Mouse (Mus musculus) hindbrain, embryonic 13.5 days (tissue): ENCODE results near the gene Serpinb6b. TPM values are rescaled to one million over a fixed set of nuclear protein-coding genes. Genes with fewer than 3 reads are reported as not detected.

Source experiments
- ATAC-seq: fragments of 200-750 bp; cut with Nextera tagmentation; 2 replicates; pipeline ENCODE4 v1.8.0; 2017; ENCODE audit warnings: moderate TSS enrichment; ENCODE audit not compliant: low FRiP score
- H3K27ac ChIP-seq: fragments of 300-500 bp; sonication (generic); 2 replicates; pipeline ENCODE4 v1.5.1; 2015; ENCODE audit warnings: inconsistent platforms, mild to moderate bottlenecking, moderate library complexity
- H3K27me3 ChIP-seq: fragments of 300-500 bp; sonication (generic); 2 replicates; pipeline ENCODE4 v1.6.1; 2015; ENCODE audit warnings: mild to moderate bottlenecking, inconsistent platforms
- H3K36me3 ChIP-seq: fragments of 300-500 bp; sonication (generic); 2 replicates; pipeline ENCODE4 v1.6.1; 2015; ENCODE audit warnings: mild to moderate bottlenecking, inconsistent platforms
- H3K4me1 ChIP-seq: fragments of 300-500 bp; sonication (generic); replicated peaks from 2 replicates; pipeline ENCODE4 v1.6.1; 2015; ENCODE audit warnings: inconsistent platforms
- H3K4me2 ChIP-seq: fragments of 300-500 bp; sonication (generic); 2 replicates; pipeline ENCODE4 v1.6.1; 2015; ENCODE audit warnings: inconsistent platforms, mild to moderate bottlenecking, moderate library complexity
- H3K4me3 ChIP-seq: fragments of 300-500 bp; sonication (generic); 2 replicates; pipeline ENCODE4 v1.5.1; 2015; ENCODE audit warnings: mild to moderate bottlenecking, inconsistent platforms
- H3K9ac ChIP-seq: fragments of 300-500 bp; sonication (generic); 2 replicates; pipeline ENCODE4 v1.6.1; 2015; ENCODE audit warnings: mild to moderate bottlenecking, inconsistent platforms
- H3K9me3 ChIP-seq: fragments of 300-500 bp; sonication (generic); 2 replicates; pipeline ENCODE4 v1.6.1; 2016; ENCODE audit warnings: inconsistent platforms
- WGBS: fragments of 180-500 bp; shearing (Covaris S2); methylation state at CpG from one replicate; pipeline ENCODE4 v1.1.7; 2015; 5-methylcytosine and 5-hydroxymethylcytosine counted together
- polyA plus RNA-seq: library from polyadenylated mRNA; unstranded; fragments of >200 nt; fragmentation: Nextera tagmentation; extraction: Ambion mirVana; gene quantifications from 2 replicates; pipeline ENCODE4 v1.2.1, GENCODE M21; 2015

Serpinb6b gene
- polyA plus RNA-seq, 1 experiment from 2014 or later = 2.0 TPM

DNA sequence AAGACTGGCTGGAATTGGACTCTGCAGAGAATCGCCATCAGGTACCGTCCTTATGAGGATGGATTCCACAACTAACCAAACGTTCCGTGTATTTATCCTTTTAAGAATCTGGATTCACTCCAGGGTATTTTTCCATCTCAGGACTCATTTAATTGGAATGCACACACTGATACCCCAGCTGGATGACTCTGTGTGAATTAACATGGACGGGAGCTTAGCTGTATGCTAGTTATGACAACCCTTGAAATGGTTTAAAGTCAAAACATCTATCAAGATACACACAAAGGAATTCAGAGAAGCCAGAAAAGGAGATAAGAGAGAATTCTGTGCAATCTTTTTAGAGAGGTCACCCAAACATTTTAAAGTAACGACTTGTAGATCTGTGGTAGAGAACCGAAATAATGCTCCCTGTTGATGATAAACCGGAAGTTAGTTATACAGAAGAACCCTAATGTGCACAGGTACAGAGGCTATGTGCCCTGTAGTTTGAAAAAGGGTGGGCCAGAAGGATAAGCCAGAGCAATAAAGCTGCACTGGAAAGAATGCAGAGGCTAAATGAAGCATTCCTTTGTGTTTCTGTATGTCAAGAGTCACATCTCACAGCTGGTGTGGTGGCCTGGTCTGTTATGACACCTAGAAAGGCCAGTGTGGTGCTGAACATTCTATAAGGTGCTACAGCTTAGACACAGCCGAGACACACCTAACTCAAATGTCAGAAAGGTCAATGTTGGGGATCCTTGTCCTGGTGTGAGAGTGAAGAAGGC lies 837 bp upstream of the Serpinb6b start:
- Histone ChIP-seq H3K4me3 (no peak overlapping the region), H3K27ac (no peak overlapping the region), H3K4me2 (no peak overlapping the region), H3K36me3 (no peaks in the 10 kb centered on the region), H3K9ac (no peak overlapping the region), H3K27me3 (no peaks in the 10 kb centered on the region), H3K9me3 (no peaks in the 10 kb centered on the region), H3K4me1 (no peaks in the 10 kb centered on the region)
- 88% methylated on average over 9 of the region's 9 CpGs for WGBS
- no peak for ATAC-seq

DNA sequence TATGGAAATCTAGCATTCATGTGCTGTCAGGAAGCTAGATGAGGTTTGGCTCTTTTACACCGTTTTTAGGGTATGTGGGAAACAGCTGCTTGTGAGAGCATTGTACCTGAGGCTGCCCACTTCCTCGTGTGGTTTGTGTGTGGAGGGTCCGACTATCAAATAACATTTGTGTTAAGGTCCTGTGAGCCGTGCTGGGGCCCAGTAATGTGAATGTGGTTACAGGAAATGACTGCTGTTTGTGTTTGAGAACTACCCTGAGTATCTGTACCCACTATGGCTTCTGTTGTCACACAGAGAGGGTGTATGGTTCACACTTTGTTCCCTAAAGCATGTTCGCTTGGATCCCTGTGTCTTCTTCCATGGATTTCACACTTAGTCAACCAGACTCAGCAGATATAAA lies 1.1 kb downstream of the Serpinb6b start:
- no peak overlapping the region for H3K27ac ChIP-seq
- no peaks in the 10 kb centered on the region for H3K9me3 ChIP-seq
- H3K4me3 ChIP-seq = no peak overlapping the region
- no peaks in the 10 kb centered on the region for H3K36me3 ChIP-seq
- H3K9ac ChIP-seq = no peak overlapping the region
- H3K27me3 ChIP-seq = no peaks in the 10 kb centered on the region
- H3K4me2 ChIP-seq = no peak overlapping the region
- WGBS = 79% methylated on average over 5 of the region's 5 CpGs
- H3K4me1 ChIP-seq = no peaks in the 10 kb centered on the region
- no peak for ATAC-seq

DNA sequence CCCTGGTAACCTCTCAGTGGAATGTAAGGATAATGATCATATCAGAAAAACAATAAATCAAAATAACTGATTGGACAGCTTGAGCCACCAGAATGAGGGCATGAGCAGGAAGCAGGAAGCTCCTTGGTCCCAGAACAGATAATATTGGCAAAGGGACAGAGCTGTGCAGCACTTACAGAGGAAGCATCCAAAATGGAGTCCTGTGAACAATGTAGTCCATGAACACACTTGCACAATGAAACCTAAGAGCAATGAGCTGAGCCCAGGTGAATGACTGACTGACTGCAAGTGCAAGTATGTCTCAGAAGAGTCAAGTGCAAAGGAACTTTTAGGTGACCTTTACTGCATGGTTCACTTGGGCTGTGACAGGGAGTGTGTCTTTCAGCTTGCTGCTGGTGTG lies 2.2 kb downstream of the Serpinb6b start:
- ATAC-seq = no peak
- H3K4me3 ChIP-seq = no peak overlapping the region
- no peaks in the 10 kb centered on the region for H3K36me3 ChIP-seq
- H3K9ac ChIP-seq = no peak overlapping the region
- no peaks in the 10 kb centered on the region for H3K9me3 ChIP-seq
- no peaks in the 10 kb centered on the region for H3K27me3 ChIP-seq
- H3K27ac ChIP-seq = no peak overlapping the region
- H3K4me1 ChIP-seq = no peaks in the 10 kb centered on the region
- H3K4me2 ChIP-seq = no peak overlapping the region

DNA sequence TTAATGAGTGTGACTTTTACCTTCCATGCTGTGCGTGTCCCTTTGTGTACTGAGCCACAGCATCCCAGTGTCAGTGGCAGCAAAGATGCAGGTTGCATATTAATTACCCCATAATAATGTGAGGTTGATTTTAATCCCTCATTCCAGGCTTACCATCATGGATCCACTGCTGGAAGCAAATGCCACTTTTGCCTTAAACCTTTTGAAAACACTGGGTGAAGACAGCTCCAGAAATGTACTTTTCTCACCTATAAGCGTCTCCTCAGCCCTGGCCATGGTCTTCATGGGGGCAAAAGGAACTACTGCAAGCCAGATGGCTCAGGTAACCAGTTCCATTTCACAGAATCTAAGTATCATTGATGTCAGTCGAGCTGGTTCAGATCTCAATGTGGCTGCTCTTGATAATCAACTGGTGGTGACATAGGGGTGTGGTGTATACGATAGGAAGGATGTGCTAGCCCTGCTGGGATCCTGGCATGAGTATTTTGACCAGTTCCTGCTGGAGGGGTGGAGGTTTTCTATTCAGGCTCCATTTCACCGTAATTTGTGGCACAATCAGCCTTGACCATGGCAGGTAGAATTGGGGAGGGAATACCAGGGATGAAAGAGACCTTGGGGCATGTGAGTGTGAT lies 3.5 kb downstream of the Serpinb6b start:
- Histone ChIP-seq H3K4me3 (no peak overlapping the region), H3K4me1 (no peaks in the 10 kb centered on the region), H3K27ac (no peak overlapping the region), H3K9me3 (no peaks in the 10 kb centered on the region), H3K36me3 (no peaks in the 10 kb centered on the region), H3K27me3 (no peaks in the 10 kb centered on the region), H3K4me2 (no peak overlapping the region), H3K9ac (no peak overlapping the region)
- 82% methylated on average over 5 of the region's 5 CpGs for WGBS
- ATAC-seq = no peak

DNA sequence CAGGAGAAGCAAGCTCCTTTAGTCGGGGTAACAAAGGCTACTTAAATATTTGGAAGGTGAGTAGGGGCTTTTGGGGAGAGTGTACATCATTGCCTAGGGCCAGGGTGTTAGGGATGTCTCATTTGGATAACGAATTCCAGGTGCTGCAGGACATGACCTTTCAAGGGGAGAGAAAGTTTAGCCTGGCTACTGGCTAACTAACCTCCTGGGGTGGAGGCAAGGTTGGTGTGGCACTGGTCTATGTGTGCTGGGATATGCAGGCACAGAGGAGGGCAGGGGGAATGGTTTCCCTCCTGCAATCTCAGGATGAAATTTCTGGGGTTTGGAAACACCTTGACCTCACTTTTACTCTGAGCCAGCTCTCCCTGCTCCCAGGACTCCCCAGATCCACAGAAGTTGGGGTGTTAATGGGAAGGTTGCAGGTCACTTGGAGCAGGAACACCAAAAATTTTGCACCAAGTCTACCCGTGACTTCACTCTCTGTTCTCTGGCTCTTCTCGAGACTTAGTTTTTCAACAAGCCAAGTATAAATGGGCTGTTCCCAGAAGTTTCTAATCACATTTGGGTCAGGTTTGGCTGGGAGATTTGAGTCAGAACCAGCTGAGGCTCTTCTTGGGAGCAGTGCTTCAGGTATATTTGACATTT lies 4.1 kb downstream of the Serpinb6b start:
- H3K9me3 ChIP-seq = no peaks in the 10 kb centered on the region
- WGBS = 83% methylated on average over 4 of the region's 4 CpGs
- no peak overlapping the region for H3K27ac ChIP-seq
- H3K4me1 ChIP-seq = no peaks in the 10 kb centered on the region
- H3K36me3 ChIP-seq = no peaks in the 10 kb centered on the region
- H3K4me3 ChIP-seq = no peak overlapping the region
- H3K4me2 ChIP-seq = no peak overlapping the region
- no peak overlapping the region for H3K9ac ChIP-seq
- H3K27me3 ChIP-seq = no peaks in the 10 kb centered on the region
- no peak for ATAC-seq

DNA sequence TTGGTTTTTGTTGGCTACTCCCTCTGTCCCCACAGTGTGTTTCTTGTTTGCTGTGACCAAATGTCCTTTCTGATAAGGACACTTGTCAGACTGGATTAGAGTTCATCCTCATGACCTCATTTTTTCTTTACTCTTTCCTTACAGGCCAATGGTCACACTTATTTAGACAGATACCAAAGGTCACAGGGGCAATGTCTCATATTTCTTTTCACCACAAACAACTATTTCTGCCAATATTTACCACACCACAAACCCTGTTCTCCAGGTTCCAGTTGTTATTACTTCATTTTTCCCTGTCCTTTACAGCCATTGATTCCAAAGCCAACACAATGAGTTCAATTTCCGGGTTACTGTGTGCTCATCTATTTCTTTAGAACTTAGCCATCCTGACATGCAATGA lies 4.6 kb downstream of the Serpinb6b start:
- 87% methylated on average over 1 of the region's 1 CpGs for WGBS
- Histone ChIP-seq H3K9me3 (no peaks in the 10 kb centered on the region), H3K27me3 (no peaks in the 10 kb centered on the region), H3K27ac (no peak overlapping the region), H3K4me2 (no peak overlapping the region), H3K4me3 (no peak overlapping the region), H3K4me1 (no peaks in the 10 kb centered on the region), H3K36me3 (no peaks in the 10 kb centered on the region), H3K9ac (no peak overlapping the region)
- no peak for ATAC-seq

DNA sequence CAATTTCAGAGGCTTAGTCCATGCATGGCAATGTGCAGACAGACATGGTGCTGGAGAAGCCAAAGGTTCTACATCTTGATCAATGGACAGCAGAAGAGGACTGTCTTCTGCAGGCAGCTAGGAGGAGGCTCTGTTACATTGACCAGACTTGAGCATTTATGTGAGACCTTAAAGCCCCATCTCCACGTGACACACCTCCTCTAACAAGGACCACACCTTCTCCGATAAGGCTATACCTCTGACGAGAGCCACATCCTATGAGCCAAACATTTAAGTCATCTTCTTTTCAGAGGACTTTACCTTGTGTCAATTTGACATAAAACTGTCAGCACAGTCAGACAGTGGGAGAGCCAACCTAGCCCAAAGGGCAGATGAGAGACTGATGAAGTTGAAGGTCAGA lies 5.8 kb downstream of the Serpinb6b start:
- H3K27me3 ChIP-seq = no peaks in the 10 kb centered on the region
- ATAC-seq = no peak
- 94% methylated on average over 3 of the region's 3 CpGs for WGBS

DNA sequence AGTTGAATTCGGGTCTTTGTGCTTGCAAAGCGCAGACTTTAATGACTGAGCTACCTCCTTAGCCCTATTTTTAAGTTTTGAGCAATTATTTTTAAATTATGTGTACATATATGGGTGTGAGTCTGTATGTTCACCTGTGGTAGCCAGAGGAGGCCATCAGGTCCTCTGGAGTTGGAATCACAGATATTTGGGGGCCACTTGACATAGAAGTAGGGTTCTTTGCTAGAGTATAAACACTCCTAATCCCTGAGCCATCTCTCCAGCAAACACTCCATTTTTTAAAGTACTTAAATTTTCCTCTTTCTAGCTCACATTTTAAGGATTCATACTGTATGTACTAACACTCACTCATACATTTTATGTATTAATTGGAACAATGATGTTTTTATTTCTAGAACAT lies 9.3 kb downstream of the Serpinb6b start:
- Histone ChIP-seq H3K36me3 (no peaks in the 10 kb centered on the region), H3K4me1 (no peaks in the 10 kb centered on the region), H3K9ac (no peak overlapping the region), H3K27ac (no peak overlapping the region), H3K4me3 (no peak overlapping the region), H3K27me3 (no peaks in the 10 kb centered on the region), H3K4me2 (no peak overlapping the region), H3K9me3 (no peaks in the 10 kb centered on the region)
- ATAC-seq = no peak
- WGBS = 85% methylated on average over 2 of the region's 2 CpGs

More for the DNA sequence above, 5.8 kb downstream of the Serpinb6b start:
- Histone ChIP-seq H3K4me3 (no peak overlapping the region), H3K4me1 (no peaks in the 10 kb centered on the region), H3K27ac (no peak overlapping the region), H3K4me2 (no peak overlapping the region), H3K9me3 (no peaks in the 10 kb centered on the region), H3K36me3 (no peaks in the 10 kb centered on the region), H3K9ac (no peak overlapping the region)

DNA sequence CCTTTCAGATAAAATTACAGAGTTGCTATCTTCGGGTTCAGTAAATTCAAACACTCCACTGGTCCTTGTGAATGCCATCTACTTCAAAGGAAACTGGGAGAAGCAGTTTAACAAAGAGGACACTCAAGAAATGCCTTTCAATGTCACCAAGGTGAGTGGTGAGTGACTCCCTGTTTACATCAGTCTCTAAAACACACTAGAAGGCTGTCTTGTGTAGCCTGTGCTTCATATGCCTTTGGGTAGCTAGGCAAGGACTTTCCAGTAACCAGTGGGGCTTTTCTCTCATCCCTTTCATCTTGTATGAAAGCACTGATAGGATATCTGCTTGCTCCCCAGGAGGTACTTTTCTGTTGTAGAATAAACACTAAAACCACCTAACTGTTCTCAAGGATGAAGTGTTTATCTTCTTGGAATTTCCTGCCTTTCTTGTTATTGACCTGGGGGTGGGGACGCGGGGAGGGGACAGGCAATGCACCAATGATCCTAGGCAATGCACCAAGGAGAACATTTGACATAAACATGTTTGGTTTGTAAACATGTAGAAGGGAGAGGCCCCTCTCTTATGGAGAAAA lies 10.0 kb downstream of the Serpinb6b start:
- Histone ChIP-seq H3K36me3 (no peaks in the 10 kb centered on the region), H3K4me2 (no peak overlapping the region), H3K27ac (no peak overlapping the region), H3K9ac (no peak overlapping the region), H3K27me3 (no peaks in the 10 kb centered on the region), H3K4me1 (no peaks in the 10 kb centered on the region), H3K9me3 (no peaks in the 10 kb centered on the region), H3K4me3 (no peak overlapping the region)
- ATAC-seq = no peak
- WGBS = 76% methylated on average over 3 of the region's 3 CpGs

DNA sequence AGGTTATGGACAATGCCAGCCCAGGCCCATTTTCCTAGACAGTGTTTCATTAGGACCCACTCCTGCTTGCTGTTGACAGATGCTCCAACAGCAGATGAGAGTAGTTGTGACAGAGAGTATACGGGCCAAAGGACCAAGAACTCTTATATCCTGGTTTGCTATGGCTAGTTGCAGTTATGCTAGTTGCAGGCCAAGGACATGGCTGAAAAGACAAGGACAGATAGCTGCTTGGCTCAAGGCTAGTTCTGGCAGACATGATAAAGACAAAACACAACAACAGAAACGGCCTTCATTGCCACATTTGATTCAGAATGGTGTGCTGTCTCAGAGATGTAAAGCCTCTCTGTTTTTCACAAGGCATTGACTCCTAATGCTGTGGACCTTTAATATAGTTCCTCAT lies 10.7 kb downstream of the Serpinb6b start:
- ATAC-seq = no peak
- Histone ChIP-seq H3K9me3 (no peaks in the 10 kb centered on the region), H3K4me1 (no peaks in the 10 kb centered on the region), H3K27me3 (no peaks in the 10 kb centered on the region), H3K4me3 (no peak overlapping the region), H3K36me3 (no peaks in the 10 kb centered on the region), H3K9ac (no peak overlapping the region), H3K4me2 (no peak overlapping the region), H3K27ac (no peak overlapping the region)
- 87% methylated on average over 2 of the region's 2 CpGs for WGBS

DNA sequence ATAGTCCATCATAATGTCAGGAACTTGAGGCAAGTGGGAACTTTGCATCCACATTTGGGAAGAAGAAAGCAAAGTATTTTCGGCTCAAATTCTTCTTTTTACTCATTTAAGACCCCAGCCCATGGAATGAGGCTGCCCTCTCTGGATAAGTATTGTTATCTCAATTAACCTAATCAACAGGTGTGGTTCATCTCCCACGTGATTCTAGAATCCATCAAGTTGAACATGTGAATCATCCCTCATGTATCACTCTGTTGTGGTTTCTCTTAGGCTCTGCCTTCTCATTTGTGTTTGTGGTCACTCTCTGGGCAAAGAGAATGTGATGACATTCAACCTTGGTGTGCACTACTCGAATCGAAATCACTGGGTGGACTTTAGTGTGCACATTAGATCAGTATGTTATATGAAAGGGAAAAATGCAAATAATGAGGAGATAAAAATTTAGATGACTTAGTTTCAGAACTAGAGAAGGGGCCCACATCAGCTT lies 17.6 kb downstream of the Serpinb6b start:
- Histone ChIP-seq H3K4me3 (no peak overlapping the region), H3K9me3 (no peaks in the 10 kb centered on the region), H3K4me2 (no peak overlapping the region), H3K36me3 (no peaks in the 10 kb centered on the region), H3K27me3 (no peaks in the 10 kb centered on the region), H3K4me1 (no peaks in the 10 kb centered on the region), H3K9ac (no peak overlapping the region), H3K27ac (no peak overlapping the region)
- ATAC-seq = no peak
- 82% methylated on average over 4 of the region's 4 CpGs for WGBS

DNA sequence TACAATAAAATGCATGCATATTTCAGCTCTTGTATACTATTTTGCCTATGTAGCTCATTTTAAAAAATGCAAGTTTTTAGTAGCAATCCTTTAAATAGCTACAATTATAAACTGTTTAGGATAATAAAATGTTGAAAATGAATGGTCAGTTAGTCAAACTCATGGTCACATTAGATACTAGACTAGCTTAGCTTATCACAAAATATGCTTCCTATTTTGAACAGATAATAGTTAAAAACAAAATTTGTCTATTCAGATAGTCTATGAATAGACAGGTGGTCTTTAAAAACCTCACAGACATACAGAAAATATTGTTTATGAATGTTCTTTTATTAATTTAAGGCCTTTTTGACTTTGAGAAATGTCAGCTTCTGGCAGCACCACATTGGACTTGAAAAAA lies 21.2 kb downstream of the Serpinb6b start:
- Histone ChIP-seq H3K4me1 (no peaks in the 10 kb centered on the region), H3K9ac (no peak overlapping the region), H3K4me3 (no peak overlapping the region), H3K27me3 (no peaks in the 10 kb centered on the region), H3K27ac (no peak overlapping the region), H3K9me3 (no peaks in the 10 kb centered on the region), H3K4me2 (no peak overlapping the region), H3K36me3 (no peaks in the 10 kb centered on the region)
- ATAC-seq = no peak
